Mouse (Mus musculus): ENCODE measurements around the gene Ndufa6.
"Not testable (repeated sequence)": the region's sequence is repeated elsewhere in the genome, so short reads cannot be mapped to it uniquely, and the experiment has no call there.

Gene Ndufa6

GRCm38 (mm10) chr15:82364561-82364960, 10.4 kb upstream of the Ndufa6 start:
- DNase-seq = not testable (repeated sequence)

GRCm38 (mm10) chr15:82363801-82364200, 9.7 kb upstream of the Ndufa6 start:
- not testable (repeated sequence) for DNase-seq

GRCm38 (mm10) chr15:82362234-82362633, 8.1 kb upstream of the Ndufa6 start:
- DNase-seq = no peak

- no peak for DNase-seq
Measured at GRCm38 (mm10) chr15:82361459-82362018, 7.4 kb upstream of the Ndufa6 start.

GRCm38 (mm10) chr15:82358431-82359260, 4.5 kb upstream of the Ndufa6 start:
- DNase-seq = no peak

- no peak for DNase-seq
Measured at GRCm38 (mm10) chr15:82353745-82354113, 393 bp downstream of the Ndufa6 start.

GRCm38 (mm10) chr15:82353078-82353744, 911 bp downstream of the Ndufa6 start:
- no peak for DNase-seq

- DNase-seq = no peak
Measured at GRCm38 (mm10) chr15:82351480-82351879, 2.6 kb downstream of the Ndufa6 start.

GRCm38 (mm10) chr15:82350349-82350748, 3.8 kb downstream of the Ndufa6 start:
- DNase-seq = no peak

GRCm38 (mm10) chr15:82348999-82349341, 5.2 kb downstream of the Ndufa6 start:
- DNase-seq = no peak

GRCm38 (mm10) chr15:82348258-82348998, 5.7 kb downstream of the Ndufa6 start:
- DNase-seq = no peak

GRCm38 (mm10) chr15:82347852-82348251, 6.3 kb downstream of the Ndufa6 start:
- no peak for DNase-seq

- DNase-seq = no peak
Measured at GRCm38 (mm10) chr15:82347303-82347676, 6.8 kb downstream of the Ndufa6 start.

GRCm38 (mm10) chr15:82346580-82347302, 7.4 kb downstream of the Ndufa6 start:
- no peak for DNase-seq

GRCm38 (mm10) chr15:82345820-82346470, 8.2 kb downstream of the Ndufa6 start:
- DNase-seq = peak; percentile 97

GRCm38 (mm10) chr15:82344971-82345370, 9.2 kb downstream of the Ndufa6 start:
- no peak for DNase-seq

- no peak for DNase-seq
Measured at GRCm38 (mm10) chr15:82343368-82344287, 10.5 kb downstream of the Ndufa6 start.

- no peak for DNase-seq
Measured at GRCm38 (mm10) chr15:82342543-82342935, 11.6 kb downstream of the Ndufa6 start.

GRCm38 (mm10) chr15:82341675-82342542, 12.2 kb downstream of the Ndufa6 start:
- DNase-seq = no peak

- DNase-seq = no peak
Measured at GRCm38 (mm10) chr15:82341036-82341501, 13.1 kb downstream of the Ndufa6 start.
